Mouse (Mus musculus): ENCODE results near the gene Txlng.
"Not testable (repeated sequence)": the region's sequence is repeated elsewhere in the genome, so short reads cannot be mapped to it uniquely, and the experiment has no call there.

The Txlng gene

DNA sequence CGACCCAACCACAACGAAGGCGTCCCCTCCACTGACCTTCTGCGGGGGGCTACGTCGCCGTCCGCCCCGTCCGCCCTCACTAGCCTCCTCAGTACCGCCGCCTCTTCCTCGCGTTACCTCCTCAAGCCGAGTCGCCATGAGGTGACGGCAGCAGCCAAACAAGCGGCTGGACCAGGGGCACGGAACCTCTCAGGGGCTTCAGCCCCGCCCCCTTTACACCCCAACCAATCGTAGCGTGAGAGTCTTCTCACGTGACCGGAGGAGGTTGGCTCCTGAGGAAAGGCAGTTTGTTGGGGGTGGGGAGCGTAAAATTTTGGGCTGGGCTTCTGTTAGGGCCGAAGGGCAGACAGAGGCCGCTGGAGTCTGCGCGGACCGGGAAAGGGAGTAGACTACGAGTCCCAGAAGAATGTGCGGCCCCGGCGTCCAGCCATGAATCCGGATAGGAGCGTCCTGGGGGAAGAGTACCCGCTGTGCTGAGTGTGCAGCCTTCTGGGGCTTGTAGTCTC is at the start of gene Txlng:
Gene Txlng (minus strand): TSS at position 252 of the 506 bp plus-strand sequence.
- peak; percentile 95 to 96 for DNase-seq (ENCODE audit: low spot score in 2 of 2)

DNA sequence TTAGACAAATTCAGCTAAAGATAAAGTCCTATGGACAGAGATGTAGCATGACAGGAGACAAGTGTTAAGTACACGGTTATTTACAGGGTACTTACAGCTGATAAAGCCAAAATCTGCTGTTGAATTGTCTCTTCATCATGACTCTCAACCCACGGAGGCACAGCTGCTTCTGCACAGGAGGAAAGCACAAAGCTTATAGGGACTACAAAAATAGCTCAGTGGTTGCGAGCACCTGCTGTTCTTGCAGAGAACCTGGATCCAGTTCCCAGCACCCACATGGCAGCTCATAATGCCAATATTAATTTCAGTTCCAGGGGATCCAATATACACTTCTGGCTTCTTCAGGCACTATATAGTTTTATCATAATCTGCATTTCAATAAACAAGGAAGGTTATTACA is 49.0 kb upstream of the Txlng start:
- no peak for DNase-seq (ENCODE audit: low spot score in 2 of 2)

DNA sequence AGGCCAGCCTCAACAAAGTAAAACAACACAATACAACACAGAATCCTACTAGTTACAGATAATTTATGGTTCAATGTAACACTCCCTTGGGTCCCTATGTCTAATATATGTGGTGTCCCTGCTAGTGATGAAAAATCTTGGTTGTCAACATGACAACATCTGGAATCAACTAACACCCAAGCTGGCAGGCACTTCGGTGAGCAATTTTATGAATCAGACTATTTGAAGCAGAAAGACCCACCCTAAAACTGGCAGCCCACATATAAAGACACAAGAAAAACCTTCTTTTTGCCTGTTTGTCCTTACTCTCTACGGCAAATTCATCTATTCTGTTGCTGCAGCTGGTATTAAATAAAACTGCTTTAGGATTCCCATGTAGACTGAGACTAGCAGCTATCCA is 44.5 kb upstream of the Txlng start:
- no peak for DNase-seq (ENCODE audit: low spot score in 2 of 2)

DNA sequence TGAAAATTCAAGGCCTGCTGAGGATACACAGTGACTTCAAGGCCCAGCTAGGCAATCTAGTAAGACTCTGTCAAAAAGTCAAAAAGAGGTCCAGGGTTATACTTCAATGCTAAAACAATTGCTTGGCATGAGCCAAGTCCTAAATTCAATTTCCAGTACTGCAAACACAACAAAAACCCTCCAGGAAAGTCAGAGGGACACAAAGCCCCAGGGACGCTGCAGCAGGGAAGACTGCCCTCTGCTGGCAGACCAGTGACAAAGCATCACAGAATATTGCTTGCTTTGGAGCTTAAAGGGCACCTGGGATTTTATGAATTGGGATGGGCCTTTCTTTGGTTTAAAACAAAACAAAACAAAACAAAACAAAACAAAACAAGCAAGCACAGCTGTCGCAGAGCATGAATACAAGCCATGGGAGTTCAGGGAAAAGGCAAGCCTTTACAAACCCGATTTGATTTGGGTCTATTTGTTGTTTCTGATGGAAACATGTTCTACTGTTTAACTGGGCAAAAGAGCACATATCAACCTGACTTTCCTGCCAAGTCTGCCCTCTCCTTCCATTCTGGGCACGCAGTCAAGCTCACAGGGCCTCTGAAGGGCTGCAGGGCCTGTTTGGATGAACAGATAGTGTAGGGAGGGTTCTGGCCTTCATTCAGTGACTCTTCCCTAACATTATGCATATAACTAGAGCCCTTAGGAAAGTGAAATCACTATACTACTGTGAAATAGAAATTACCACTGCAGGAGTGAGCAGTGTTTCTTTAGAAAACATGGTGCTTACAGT is 42.7 kb upstream of the Txlng start:
- DNase-seq (ENCODE audit: low spot score in 2 of 2), result peak; percentile 8 to 9

DNA sequence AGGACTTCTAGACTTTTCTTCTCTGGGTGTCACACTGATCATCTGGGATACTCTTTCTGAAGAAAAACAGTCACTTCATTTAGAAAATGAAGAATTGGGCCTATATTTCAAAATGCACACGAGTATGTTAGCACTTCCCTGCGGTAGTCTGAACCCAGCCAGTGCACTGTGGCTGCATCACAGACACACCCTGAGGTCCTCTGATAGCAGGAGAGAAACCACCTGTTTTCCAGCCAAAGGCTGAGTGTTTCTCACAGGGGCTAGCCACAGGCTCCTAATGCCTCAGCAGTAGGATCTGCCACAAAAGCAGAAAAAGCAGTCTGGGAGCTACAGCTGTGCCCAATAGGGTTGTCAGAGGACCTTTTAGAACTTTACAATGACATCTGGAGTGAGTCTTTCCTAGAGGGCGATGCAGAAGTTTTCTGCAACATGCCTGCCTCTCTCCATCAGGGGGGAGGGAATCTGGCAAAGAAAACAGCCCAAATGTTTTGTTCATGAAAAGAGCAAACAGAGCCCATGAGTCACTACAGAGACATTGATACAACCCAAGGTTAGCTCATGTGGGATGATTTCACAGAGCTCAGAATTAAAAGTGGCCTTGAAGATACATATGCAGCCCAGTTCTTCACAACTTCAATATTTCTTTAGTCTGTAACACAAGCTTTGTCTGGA is 39.2 kb upstream of the Txlng start:
- DNase-seq (ENCODE audit: low spot score in 2 of 2), result no peak

DNA sequence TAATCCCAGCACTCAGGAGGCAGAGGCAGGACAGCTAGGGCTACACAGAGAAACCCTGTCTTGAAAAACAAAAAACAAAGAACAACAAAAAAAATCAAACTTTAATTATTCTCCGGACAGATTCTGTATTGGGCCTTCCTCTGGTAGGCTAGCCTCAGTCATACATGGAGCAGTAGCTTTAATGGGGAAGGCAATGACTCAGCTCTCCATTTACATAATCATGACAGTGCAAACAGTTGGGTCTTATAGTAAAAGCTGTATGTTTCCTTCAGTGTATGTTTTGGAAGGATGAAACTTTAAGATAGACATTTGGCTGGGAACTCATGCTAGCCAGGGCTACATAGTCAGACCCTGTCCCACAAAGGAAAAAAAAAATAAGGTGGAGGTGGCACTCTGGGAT is 19.4 kb upstream of the Txlng start:
- no peak for DNase-seq (ENCODE audit: low spot score in 2 of 2)

DNA sequence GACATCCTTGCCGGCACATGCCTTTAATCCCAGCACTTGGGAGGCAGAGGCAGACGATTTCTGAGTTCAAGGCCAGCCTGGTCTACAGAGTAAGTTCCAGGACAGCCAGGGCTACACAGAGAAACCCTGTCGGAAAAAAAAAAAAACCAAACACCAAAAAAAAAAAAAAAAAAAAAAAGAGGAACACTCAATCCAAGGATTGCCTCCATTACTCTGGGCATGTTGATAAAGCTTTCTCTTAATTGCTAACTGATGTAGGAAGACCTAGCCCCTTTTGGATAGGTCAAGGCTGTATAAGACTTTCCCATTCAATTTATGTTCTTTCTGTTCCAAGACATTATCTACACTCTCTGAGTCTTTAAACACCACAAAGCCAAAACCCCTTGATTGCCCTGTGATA is 16.3 kb upstream of the Txlng start:
- DNase-seq (ENCODE audit: low spot score in 2 of 2), result no peak

DNA sequence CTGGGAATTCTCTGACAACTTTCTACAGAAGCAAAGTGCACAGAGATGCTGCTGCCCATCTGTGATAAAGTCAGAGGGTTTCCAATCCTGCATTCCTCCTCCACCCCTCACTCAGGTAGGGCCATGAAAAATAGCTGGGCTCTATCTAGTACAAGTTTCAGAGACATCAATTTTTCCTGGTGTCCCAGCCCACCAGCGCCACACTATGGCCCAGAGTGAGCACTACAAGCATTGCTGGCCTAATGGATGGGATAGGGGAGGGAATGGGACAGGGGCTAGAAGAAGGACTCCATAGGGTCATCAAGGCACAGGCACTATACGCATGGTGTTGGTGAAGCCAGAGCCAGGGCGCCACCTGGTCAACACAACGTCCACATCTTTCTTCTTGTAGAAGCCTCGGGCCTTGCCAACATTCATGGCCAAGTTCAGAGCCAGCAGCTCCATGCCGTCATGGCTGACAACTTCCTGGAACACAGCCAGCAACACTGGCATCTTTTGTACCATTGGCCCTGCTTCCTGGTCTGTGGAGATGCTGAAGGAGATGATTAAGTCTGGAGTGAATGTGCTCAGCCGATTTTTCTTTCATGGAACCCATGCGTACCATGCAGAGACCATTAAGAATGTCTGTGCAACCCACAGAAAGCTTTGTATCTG is 15.3 kb upstream of the Txlng start:
- no peak for DNase-seq (ENCODE audit: low spot score in 2 of 2)

DNA sequence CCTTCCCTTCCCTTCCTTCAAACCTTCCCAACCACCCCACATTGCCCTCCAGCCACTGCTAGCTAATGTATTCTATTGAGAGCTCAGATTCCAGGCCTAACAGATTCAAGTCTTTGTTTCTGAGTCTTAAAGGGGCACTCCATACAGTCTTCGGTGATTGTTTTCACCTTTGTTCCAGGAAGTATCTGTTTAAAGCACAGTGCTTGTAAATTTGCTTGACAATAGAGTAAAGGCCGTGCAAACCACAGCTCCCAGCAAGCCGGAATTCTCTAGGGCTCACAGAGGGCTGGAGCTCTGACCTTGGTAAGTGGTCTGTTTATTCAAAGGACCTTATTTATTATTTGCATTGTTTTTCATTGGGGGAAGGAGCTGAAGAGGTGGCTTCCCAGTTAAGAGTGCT is 2.8 kb upstream of the Txlng start:
- DNase-seq (ENCODE audit: low spot score in 2 of 2), result no peak

DNA sequence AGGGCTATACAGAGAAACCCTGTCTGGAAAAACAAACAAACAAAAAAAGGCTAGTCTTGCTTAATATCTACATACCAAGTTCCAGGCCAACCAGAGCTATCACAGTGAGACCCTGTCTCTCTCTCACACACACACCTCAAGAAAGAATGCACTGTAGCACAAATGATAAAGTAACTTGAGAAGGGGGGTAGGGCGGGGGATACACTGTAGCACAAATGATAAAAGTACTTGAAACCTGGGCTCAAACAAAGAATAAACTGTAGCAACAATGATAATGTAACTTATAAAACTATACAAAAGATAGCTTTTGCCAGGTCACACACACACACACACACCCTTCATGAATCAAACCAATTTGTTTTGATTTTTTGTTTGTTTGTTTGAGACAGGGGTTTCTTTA is 2.3 kb upstream of the Txlng start:
- no peak for DNase-seq (ENCODE audit: low spot score in 2 of 2)

DNA sequence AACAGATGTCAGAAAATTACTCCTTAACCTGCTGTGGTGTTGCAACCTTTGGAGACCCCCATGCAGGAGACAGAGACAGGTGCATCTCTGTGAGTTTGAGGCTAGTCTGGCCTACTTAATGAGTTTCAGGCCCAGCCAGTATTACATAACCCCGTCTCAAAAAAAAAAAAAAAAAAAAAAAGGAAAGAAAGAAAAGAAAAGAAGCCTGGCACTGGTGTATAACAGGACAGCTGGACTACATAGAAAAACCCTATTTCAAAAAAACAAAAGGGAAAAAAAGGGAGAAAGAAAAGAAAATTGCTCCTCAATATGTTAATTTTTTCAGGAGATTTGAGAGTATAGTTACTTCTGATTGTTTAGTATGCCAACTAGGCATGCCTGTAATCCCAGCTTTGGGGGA is 1.8 kb upstream of the Txlng start:
- no peak for DNase-seq (ENCODE audit: low spot score in 2 of 2)

DNA sequence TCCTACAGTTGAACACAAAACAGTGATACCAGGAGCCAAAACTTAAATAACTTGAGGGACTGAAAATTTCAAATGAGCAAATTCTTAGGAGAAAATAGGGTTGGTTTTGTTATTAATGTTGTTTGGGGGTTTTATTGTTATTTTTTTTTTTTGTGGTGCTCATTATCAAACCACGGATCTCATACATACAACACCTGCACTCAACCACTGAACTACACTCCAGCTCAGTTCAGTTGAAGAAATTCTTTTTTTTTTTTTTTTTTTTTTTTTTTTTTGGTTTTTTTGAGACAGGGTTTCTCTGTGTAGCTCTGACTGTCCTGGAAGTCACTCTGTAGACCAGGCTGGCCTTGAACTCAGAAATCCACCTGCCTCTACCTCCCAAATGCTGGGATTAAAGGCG is 1.1 kb upstream of the Txlng start:
- not testable (repeated sequence) for DNase-seq (ENCODE audit: low spot score in 2 of 2)

DNA sequence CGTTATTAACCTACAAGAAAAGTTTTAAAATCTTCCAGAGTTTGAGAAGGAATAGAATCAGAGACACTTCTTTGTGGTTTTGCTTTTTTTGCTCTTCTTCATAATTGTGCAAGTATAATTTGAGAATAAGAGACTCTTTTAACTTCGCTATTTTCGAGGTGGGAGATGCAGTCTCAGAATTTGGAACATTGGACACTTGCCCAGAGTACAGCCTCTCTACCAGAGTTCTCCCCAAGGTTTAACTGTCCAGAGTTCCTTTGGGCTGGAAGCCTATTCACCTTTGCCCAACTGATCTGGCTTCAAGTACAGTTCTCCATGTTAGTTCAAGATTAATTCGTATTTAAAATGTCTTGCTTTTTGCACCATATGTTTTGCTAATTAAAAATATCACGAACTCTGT is 487 bp upstream of the Txlng start:
- DNase-seq (ENCODE audit: low spot score in 2 of 2), result no peak

DNA sequence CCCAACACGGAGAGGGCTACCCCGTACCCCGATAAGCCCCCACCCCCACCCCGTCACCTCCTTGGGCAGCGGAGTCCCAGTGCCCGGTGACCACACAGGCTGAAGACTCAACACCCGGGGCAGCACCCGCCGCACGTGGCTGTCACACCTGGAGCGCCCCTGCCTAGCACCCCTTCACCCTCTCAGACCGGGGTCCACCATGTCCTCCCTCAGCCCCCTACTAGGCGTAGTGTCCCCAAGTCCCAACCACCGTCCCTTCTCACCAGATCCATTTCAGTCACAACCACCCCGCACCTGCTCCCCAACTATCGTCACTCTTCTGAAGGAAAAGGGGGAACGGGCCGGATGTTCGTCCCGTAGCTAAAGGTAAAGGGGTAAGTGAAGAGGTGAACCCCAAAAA is 471 bp downstream of the Txlng start:
- DNase-seq (ENCODE audit: low spot score in 2 of 2), result no peak

DNA sequence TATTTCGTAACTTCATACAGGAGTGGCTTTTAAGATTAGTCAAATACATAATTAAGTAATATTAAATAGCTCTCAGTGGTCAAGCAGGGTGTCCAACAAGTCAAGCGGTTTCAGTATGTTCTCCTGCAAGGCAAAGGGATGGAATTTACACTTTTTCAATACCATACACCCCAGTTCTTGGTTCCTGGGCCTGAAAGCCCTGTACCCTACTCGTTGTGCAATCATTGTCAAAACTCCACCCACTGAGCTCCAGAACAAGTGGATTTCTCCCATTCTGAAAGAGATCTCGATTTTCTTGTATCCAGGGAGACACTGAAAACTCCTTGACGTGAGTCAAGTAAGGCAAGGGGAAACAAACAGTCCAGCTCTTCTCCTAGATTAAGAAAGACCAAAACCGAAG is 1.2 kb downstream of the Txlng start:
- no peak for DNase-seq (ENCODE audit: low spot score in 2 of 2)

DNA sequence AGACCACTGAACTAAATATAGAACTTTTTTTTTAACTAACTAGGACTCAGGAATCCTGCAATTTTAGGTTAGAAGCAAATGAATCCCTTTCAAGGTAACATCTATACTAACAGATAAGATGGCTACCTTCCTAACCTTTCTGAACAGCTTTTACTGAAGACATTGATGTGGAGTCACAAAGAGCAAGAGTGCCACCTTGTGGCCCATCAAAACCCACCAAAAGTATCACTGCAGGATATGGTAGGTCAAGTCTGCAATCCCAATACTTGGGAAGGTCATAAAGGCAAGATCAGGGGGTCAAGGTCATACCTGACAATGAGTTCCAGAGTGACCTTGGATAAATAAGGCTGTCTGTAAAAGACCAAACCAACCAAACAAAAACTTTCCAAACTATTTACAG is 28.9 kb downstream of the Txlng start:
- DNase-seq (ENCODE audit: low spot score in 2 of 2), result peak; percentile 13 to 22

DNA sequence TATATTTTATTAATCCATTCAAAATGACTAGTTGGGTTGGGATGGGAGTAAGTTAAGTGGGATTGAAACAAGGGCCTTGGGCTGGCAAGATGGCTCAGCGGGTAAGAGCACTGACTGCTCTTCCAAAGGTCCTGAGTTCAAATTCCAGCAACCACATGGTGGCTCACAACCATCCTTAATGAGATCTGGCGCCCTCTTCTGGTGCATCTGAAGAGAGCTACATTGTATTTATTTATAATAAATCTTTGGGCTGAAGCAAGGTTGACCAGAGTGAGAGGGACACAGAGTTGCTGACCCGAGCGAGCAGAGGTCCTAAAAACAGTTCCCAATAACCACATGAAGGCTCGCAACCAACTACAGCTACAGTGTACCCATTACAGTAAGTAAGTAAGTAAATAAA is 37.9 kb downstream of the Txlng start:
- peak in 1 of 2 experiments; percentile 3 for DNase-seq (ENCODE audit: low spot score in 2 of 2)

DNA sequence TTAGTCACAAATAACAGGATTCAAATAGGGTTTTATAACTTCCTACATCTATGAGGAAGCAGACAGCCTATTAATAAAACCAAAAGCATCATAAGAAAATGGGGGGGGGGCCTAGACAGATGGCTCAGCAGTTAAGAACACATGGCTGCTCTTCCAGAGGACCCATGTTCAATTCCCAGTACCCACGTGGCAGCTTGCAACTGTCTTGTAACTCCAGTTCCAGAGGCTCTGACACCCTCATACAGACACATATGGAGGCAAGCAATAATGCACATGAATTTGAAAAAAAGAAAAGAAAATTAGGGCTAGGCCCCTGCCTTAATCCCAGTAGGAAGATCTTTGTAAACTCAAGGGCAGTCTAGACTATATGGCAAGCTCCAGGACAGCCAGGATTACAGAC is 40.9 kb downstream of the Txlng start:
- DNase-seq (ENCODE audit: low spot score in 2 of 2), result no peak

DNA sequence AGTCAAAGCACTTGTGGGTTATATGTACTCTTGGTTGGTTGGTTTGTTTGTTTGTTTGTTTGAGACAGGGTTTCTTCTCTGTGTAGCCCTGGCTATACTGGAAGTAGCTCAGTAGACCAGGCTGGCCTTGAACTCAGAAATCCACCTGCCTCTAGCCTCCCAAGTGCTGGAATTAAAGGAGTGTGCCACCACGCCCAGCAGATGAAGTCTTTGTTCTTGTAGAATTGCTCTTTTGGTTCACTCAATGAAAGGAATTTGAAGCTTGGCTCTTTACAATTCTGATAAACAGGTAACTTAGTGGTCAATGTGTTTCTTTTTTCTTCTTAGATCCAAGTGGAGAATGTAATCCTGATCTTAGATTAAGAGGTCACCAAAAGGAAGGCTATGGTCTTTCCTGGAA is 58.5 kb downstream of the Txlng start:
- DNase-seq (ENCODE audit: low spot score in 2 of 2), result no peak

DNA sequence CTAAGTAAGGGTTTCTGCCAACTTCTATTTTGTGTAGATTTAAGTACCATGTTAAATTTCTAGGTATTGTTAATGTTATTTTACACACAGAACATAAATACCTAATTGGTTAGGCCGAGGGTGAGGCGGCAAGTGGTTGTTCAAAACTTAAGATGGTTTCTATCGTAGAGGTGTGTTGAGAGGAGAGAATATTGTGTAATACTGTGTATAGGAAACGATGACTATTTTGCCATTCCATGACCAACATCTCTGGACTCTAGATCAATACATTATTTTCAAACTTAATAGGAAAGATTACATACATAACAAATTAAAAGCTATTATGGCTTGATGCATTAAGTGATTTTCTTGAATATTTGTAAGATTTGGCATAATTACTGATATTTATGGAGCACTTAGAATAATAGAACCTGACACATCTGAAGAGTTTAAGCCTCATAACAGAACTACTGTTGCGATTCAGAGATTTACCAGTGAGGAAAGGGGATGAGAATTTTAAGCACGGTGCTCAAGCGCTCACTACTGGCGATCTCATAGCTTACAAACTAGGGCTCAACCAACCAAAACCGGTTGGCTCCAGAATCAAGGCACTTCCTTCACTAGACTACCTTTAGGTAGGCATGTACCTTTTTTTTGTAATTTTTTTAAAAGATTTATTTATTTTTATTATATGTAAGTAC is 67.4 kb downstream of the Txlng start:
- DNase-seq (ENCODE audit: low spot score in 2 of 2), result no peak

DNA sequence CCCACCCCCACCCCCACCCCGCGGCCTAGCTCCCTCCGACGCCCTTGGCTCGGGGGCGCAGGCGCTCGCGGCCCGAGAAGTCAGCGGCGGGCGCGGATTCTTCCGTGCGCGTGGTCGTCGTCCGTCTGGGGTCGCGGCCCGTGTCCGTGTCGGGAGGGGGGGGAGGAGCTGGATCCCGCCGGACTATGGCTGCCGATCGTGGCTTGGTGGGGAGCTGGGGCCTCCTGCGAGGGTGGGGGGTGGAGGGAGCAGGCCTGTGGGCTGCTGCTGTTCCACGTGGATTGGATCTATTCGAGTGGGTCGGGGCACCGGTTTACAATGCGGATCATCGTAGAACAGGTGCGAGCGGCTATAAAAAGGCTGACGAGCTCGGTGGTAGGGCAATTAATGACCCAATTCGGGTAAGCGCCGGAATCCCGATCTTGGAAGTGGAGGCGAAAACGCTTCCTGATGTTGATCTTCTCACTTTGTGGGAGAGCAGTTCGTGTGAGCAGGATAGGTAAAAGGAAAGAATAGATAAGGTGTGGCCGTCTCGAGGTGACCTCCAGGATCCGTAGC is 68.2 kb downstream of the Txlng start:
- DNase-seq (ENCODE audit: low spot score in 2 of 2), result peak in 1 of 2 experiments; percentile 6
